Mouse (Mus musculus) spleen, postnatal 10 days (tissue): ENCODE results near the gene Amz2.

ENCODE experiments used
- DNase-seq, 2 experiments: peaks; one replicate each; pipeline ENCODE4 v3.0.0; 2021 to 2022; ENCODE audit warnings: low spot score in 2 of 2

The Amz2 gene

DNA sequence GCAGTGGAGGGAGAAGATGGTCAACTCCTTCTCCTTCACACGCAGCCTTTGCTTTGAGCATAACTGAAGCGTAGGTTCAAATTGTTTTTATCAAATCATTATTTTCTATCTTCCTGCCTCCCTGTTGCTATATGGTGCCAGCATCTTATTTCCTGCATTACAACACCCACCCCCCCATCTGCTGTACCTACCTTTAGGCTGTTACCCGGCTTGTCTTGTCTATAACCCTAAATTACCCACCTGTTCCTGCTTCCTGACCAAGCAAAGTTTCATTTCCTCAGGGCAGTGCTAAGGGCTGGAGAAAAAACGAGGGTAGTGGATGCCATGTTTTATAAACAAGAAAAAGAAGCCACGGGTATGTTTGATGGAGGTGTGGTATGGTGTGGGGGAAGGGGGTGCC lies 4.5 kb upstream of the Amz2 start:
- DNase-seq = no peak

- DNase-seq = no peak
Measured at GRCm38 (mm10) chr11:109422263-109422662, 3.5 kb upstream of the Amz2 start.

DNA sequence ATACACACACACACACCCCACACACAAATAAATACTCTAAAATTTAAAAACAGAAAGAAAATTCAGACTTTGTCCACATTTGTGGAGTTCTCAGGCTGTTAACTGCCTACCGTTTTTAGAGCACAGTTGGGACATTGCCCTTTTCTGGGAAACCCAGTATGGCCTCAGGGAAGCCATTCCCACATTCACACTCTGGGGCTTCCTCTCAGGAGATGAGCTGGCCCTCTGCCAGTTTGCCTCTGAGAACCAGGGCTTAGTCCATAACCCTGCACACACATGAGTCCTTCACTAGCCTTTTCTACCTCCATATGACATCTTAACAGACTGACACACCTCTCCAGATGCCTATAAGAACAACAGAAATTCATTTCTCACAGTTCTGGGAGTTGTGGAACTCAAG lies 2.5 kb upstream of the Amz2 start:
- DNase-seq = no peak

- no peak for DNase-seq
Measured at GRCm38 (mm10) chr11:109426272-109426586, 483 bp downstream of the Amz2 start.

GRCm38 (mm10) chr11:109427353-109427752 lies 1.6 kb downstream of the Amz2 start:
- DNase-seq = no peak

GRCm38 (mm10) chr11:109434233-109434798 lies 8.6 kb downstream of the Amz2 start:
- no peak for DNase-seq

- DNase-seq = no peak
Measured at GRCm38 (mm10) chr11:109436889-109437288, 11.1 kb downstream of the Amz2 start.

DNA sequence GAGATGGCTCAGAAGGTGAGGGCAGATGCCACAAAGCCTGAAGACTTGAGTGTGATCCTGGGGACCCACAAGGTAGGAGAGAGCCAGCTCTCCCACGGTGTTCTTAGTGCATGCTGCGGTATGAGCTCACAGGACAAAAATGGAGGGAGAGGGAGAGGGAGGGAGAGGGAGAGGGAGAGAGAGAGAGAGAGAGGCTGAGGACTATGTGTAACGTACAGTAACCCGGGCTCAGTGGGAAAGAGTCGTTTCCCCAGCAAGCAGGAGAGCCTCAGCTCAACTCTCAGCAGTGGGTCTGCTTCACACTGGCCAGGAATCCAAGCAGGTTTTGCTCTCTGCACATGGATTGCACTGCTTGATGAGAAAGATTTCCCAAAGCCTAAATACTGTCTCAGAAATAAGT lies 13.5 kb downstream of the Amz2 start:
- DNase-seq = no peak

GRCm38 (mm10) chr11:109439829-109440340 lies 14.1 kb downstream of the Amz2 start:
- peak; percentile 58 to 80 for DNase-seq

GRCm38 (mm10) chr11:109440641-109441040 lies 14.9 kb downstream of the Amz2 start:
- DNase-seq = no peak

DNA sequence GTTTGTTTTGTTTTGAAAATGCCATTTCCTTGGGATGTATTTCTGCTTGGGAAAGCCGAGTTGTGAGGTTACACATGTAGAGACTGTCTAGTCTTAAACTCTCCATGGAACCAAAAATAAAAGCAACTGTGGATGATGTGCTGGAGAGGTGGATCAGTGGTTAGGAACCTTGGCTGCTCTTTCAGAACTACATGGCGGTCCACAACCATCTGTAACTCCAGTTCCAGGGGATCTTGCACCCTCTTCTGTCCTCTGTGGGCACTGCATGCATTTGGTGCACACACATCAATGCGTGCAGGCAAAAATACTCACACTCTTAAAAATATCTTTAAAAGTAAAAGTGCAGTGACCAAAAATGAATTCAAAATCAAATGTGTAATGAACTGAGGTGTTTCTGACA lies 15.4 kb downstream of the Amz2 start:
- peak in 1 of 2 experiments; percentile 72 for DNase-seq

- DNase-seq = no peak
Measured at GRCm38 (mm10) chr11:109442166-109442730, 16.5 kb downstream of the Amz2 start.

DNA sequence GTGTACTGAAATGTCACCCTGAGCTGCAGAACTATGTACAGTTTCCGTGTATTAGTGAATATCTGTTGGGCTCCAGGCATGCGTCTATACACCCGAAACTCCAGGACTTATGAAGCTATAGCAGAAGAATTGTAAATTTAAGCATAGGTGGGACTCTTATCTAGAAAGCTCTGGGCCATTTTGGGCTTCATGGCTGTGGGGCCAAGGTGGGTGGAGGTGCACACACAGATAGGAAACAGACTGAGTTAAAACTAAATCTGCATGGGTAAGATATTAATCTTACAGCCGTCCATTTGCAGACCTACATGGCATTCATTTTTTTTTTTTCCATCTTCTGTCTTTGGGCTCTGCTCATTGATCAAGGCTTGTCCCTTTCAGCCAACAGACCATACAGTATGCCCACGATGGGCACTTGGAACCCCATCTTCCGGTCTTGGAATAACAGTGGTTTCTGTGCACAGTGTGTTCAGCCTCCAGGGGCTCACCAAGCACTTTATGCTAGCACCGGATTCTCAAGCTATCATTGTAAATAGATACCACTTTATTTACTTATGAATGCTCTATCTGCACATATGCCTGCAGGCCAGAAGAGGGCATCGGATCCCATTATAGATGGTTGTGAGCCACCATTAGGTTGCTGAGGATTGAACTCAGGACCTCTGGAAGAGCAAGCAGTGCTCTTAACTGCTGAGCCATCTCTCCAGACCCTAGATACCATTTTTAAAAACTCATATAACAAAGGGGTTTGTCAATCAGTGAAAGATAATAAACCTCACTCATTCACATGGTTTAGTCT lies 17.9 kb downstream of the Amz2 start:
- DNase-seq = no peak

- DNase-seq = peak in 1 of 2 experiments; percentile 65
Measured at GRCm38 (mm10) chr11:109444600-109444999, 18.9 kb downstream of the Amz2 start.

GRCm38 (mm10) chr11:109445438-109446035 lies 19.8 kb downstream of the Amz2 start:
- DNase-seq = no peak

DNA sequence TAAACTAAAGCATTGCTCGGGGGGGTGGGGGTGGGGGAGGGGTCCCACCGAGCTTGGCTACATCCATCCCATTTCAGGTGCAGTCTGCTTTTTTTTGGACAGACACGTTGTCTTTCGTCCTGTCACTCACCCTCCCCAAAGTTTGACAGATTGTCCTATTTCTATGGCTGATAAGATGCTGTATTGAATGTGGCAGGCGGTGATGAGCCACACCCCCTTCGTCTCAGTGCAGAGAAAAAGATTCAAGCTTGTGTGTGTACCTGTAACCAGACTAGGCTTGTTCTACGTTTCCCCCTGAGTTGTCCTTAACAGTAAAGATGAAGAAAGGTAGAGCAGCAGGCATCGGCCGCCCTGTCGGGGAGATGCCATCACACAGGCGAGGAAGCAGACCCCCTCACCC lies 25.4 kb downstream of the Amz2 start:
- no peak for DNase-seq

DNA sequence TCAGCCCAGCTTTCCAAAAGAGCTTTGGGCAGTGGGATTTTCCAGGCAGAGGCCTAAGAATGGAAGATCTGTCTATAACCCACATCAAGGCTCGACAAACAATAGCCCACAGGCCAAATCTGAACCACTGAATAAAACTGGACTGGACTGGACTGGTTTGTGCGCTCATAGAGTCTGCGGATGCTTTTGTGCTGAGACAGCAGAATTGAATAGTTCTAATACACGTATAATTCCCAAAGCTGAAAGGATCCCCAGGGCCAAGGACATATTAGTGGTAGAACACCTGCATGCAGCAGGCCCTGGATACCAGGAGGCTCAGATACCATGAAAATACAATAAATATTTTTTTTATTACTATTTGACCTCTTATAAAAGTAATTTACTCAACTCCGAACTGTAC lies 30.5 kb downstream of the Amz2 start:
- no peak for DNase-seq

DNA sequence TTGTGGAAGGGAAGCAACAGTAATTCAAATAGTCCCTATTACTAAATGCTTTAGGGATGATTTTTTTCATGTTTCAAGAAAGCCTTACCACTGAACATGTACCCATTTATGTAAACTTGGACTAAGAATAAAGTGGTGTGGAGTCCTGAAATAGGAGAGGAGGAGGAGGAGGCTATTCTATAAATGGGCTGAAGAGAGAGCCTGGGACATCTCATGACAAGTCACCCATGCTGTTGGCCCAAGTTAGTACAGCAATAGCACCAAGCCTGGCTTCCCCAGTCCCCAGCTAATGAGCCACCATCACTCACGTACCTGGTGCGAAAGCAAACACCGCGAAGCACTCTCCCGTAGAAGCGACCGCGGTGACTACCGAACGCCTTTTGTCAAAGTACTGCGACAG lies 32.4 kb downstream of the Amz2 start:
- DNase-seq = no peak

DNA sequence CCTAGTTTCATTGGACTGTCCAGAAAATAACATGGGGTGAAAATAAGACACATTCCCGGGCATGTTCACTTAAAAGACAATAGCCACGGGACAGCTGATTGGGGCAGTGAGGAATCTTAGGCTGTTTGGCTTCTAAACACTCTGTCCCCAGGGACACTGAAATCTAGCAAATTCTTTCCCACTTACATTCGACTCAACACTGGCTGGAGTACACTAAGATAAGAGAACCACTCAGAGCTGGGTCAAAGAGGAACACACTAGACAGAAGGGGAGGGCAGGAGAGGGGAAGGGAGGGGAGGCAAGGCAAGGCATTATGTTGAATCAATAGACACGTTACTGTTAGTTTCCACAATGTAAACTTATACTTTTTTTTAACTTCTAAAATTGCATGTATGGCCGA lies 34.8 kb downstream of the Amz2 start:
- no peak for DNase-seq

- DNase-seq = no peak
Measured at GRCm38 (mm10) chr11:109465068-109465467, 39.3 kb downstream of the Amz2 start.

GRCm38 (mm10) chr11:109466987-109467386 lies 41.2 kb downstream of the Amz2 start:
- DNase-seq = no peak

DNA sequence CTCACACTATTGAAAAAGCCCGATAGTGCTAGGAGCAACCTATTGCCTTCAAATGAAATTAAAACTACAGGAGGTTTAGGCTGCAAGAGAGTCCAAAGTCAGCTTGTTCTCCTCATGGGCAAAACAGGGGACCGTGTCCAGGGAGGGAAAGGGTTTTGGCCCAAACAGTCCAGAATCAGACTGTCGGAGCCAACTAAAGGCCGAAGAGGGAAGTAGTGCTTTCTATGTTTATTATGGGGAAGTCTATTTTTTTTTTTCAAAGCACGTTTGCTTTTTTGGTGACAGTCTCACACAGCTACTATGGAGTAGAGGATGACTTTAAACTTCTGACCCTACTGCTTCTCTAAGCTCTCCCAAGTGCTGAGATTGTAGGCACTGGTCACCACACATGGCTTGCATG lies 42.4 kb downstream of the Amz2 start:
- no peak for DNase-seq

DNA sequence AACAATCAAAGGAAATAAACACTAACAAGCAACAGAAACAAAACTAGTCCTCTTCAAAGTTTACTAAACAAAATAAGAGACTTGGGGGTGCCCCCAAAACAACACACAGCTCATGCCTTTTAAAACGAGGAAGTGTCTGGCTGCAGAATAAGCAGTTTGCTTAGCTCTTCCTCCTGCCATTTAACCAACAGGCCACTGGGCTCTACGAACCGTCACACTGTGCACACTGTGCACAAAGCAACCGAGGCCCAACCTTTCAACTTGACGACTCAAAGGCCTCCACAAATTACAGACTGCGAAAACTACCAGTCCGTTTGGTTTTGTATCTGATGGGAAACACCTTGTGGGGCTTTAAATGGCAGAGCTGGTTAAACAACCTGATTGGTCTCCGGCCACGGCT lies 44.4 kb downstream of the Amz2 start:
- peak; percentile 55 to 56 for DNase-seq
